Mouse (Mus musculus): ENCODE data around the gene Olfr718-ps1. TPM values are rescaled to one million over a fixed set of nuclear protein-coding genes. Genes with fewer than 3 reads are reported as not detected.
"Not testable (repeated sequence)": the region's sequence is repeated elsewhere in the genome, so short reads cannot be mapped to it uniquely, and the experiment has no call there.

Gene Olfr718-ps1
- 0.05 TPM in 2 replicates for polyA plus RNA-seq (2015; fragmentation: Nextera tagmentation; extraction: Ambion mirVana)

- no peaks in the 10 kb centered on the region for H3K4me1 ChIP-seq
- no peak within 1 kb of the TSS for H3K9ac ChIP-seq
- peaks cover 20% of the 10 kb centered on the region for H3K9me3 ChIP-seq
- no peak within 1 kb of the TSS for H3K4me3 ChIP-seq
- H3K4me2 ChIP-seq (replicated peaks) = no peak within 1 kb of the TSS
- H3K27me3 ChIP-seq = no peaks in the 10 kb centered on the region; the same call in 1 of the 2 replicates
- WGBS = 68% methylated on average over 3 of the region's 3 CpGs
- ATAC-seq (ENCODE audit: low FRiP score, low read depth) = no peak
- no peaks in the 10 kb centered on the region for H3K36me3 ChIP-seq
- H3K27ac ChIP-seq = no peak within 1 kb of the TSS
Observed at GRCm38 (mm10) chr5:143147481-143147880, at the start of gene Olfr718-ps1. Olfr718-ps1 (minus strand) TSS chr5:143147581.

- Histone ChIP-seq H3K4me1 (no peaks in the 10 kb centered on the region), H3K9me3 (no peaks in the 10 kb centered on the region), H3K36me3 (no peaks in the 10 kb centered on the region), H3K9ac (no peak overlapping the region), H3K27me3 (peaks cover 5% of the 10 kb centered on the region; the same call in 1 of the 2 replicates), H3K27ac (no peak overlapping the region), H3K4me3 (no peak overlapping the region), H3K4me2 (replicated peaks) (no peak overlapping the region)
- WGBS = 90% methylated on average over 4 of the region's 4 CpGs
- ATAC-seq (ENCODE audit: low FRiP score, low read depth) = no peak
Observed at GRCm38 (mm10) chr5:143196506-143196905, 49.1 kb upstream of the Olfr718-ps1 start.

GRCm38 (mm10) chr5:143195166-143195565, 47.8 kb upstream of the Olfr718-ps1 start:
- no peaks in the 10 kb centered on the region for H3K4me1 ChIP-seq
- no peaks in the 10 kb centered on the region for H3K36me3 ChIP-seq
- no peak overlapping the region for H3K9ac ChIP-seq
- H3K9me3 ChIP-seq = no peaks in the 10 kb centered on the region
- no peak overlapping the region for H3K4me2 ChIP-seq (replicated peaks)
- WGBS = 86% methylated on average over 2 of the region's 2 CpGs
- ATAC-seq (ENCODE audit: low FRiP score, low read depth) = no peak
- no peak overlapping the region for H3K27ac ChIP-seq
- H3K4me3 ChIP-seq = no peak overlapping the region
- H3K27me3 ChIP-seq = peaks cover 5% of the 10 kb centered on the region; the same call in 1 of the 2 replicates

GRCm38 (mm10) chr5:143194747-143195146, 47.4 kb upstream of the Olfr718-ps1 start:
- H3K27me3 ChIP-seq; ATAC-seq (ENCODE audit: low FRiP score, low read depth); H3K4me2 ChIP-seq (replicated peaks); H3K27ac ChIP-seq; H3K4me1 ChIP-seq; H3K4me3 ChIP-seq; H3K9ac ChIP-seq; H3K9me3 ChIP-seq; H3K36me3 ChIP-seq: not testable (repeated sequence)
- WGBS = 59% methylated on average over 8 of the region's 8 CpGs

- Histone ChIP-seq H3K4me3 (no peak overlapping the region), H3K27me3 (peaks cover 5% of the 10 kb centered on the region; the same call in 1 of the 2 replicates), H3K4me1 (no peaks in the 10 kb centered on the region), H3K27ac (no peak overlapping the region), H3K9me3 (no peaks in the 10 kb centered on the region), H3K4me2 (replicated peaks) (no peak overlapping the region), H3K36me3 (no peaks in the 10 kb centered on the region), H3K9ac (no peak overlapping the region)
- no peak for ATAC-seq (ENCODE audit: low FRiP score, low read depth)
- WGBS = 88% methylated on average over 8 of the region's 8 CpGs
Observed at GRCm38 (mm10) chr5:143192806-143193205, 45.4 kb upstream of the Olfr718-ps1 start.

GRCm38 (mm10) chr5:143188014-143188413, 40.6 kb upstream of the Olfr718-ps1 start:
- H3K27me3 ChIP-seq; H3K9me3 ChIP-seq; H3K9ac ChIP-seq; ATAC-seq (ENCODE audit: low FRiP score, low read depth); H3K4me1 ChIP-seq; H3K36me3 ChIP-seq; H3K4me3 ChIP-seq; H3K27ac ChIP-seq; H3K4me2 ChIP-seq (replicated peaks): not testable (repeated sequence)
- WGBS = 65% methylated on average over 1 of the region's 1 CpGs

GRCm38 (mm10) chr5:143180255-143181076, 33.1 kb upstream of the Olfr718-ps1 start, which contains the start of the genes Rbak and Spdye4b:
Rbak (minus strand) TSS chr5:143180775.
Spdye4b (plus strand) TSS chr5:143181017.
- Histone ChIP-seq H3K27ac (peak within 1 kb of the TSS; percentile 82), H3K9ac (peak within 1 kb of the TSS; percentile 96), H3K27me3 (no peaks in the 10 kb centered on the region; the same call in 1 of the 2 replicates), H3K36me3 (peaks cover 31% of the 10 kb centered on the region), H3K4me1 (peaks cover 13% of the 10 kb centered on the region), H3K9me3 (peaks cover 5% of the 10 kb centered on the region), H3K4me3 (peak within 1 kb of the TSS; percentile 93), H3K4me2 (replicated peaks) (peak within 1 kb of the TSS; percentile 87)
- WGBS = under 1% methylated on average over 58 of the region's 58 CpGs
- ATAC-seq (ENCODE audit: low FRiP score, low read depth) = peak; percentile 96

- Histone ChIP-seq H3K4me1 (peaks cover 13% of the 10 kb centered on the region), H3K9me3 (peaks cover 5% of the 10 kb centered on the region), H3K4me2 (replicated peaks) (peak overlapping the region; percentile 87), H3K9ac (peak overlapping the region; percentile 96), H3K36me3 (peaks cover 43% of the 10 kb centered on the region), H3K4me3 (peak overlapping the region; percentile 93), H3K27ac (no peak overlapping the region), H3K27me3 (no peaks in the 10 kb centered on the region; the same call in 1 of the 2 replicates)
- WGBS = 44% methylated on average over 6 of the region's 6 CpGs
- no peak for ATAC-seq (ENCODE audit: low FRiP score, low read depth)
Observed at GRCm38 (mm10) chr5:143179179-143179578, 31.8 kb upstream of the Olfr718-ps1 start.

- Histone ChIP-seq H3K4me2 (replicated peaks) (no peak overlapping the region), H3K27me3 (no peaks in the 10 kb centered on the region), H3K9me3 (peaks cover 16% of the 10 kb centered on the region), H3K27ac (no peak overlapping the region), H3K36me3 (peaks cover 59% of the 10 kb centered on the region), H3K9ac (no peak overlapping the region), H3K4me1 (peaks cover 13% of the 10 kb centered on the region), H3K4me3 (no peak overlapping the region)
- no peak for ATAC-seq (ENCODE audit: low FRiP score, low read depth)
- WGBS = 92% methylated on average over 3 of the region's 3 CpGs
Observed at GRCm38 (mm10) chr5:143177541-143178200, 30.3 kb upstream of the Olfr718-ps1 start.

- Histone ChIP-seq H3K4me1 (peaks cover 13% of the 10 kb centered on the region), H3K4me2 (replicated peaks) (no peak overlapping the region)
- 96% methylated on average over 4 of the region's 4 CpGs for WGBS
Observed at GRCm38 (mm10) chr5:143175970-143176369, 28.6 kb upstream of the Olfr718-ps1 start.

GRCm38 (mm10) chr5:143165508-143166070, 18.2 kb upstream of the Olfr718-ps1 start:
- H3K9me3 ChIP-seq = peaks cover 4% of the 10 kb centered on the region; the same call in 1 of the 2 replicates
- no peak overlapping the region for H3K27ac ChIP-seq
- WGBS = 17% methylated on average over 18 of the region's 18 CpGs
- no peaks in the 10 kb centered on the region for H3K4me1 ChIP-seq
- no peak for ATAC-seq (ENCODE audit: low FRiP score, low read depth)
- H3K4me2 ChIP-seq (replicated peaks) = peak overlapping the region; percentile 17; the same call in 1 of the 2 replicates
- H3K4me3 ChIP-seq = no peak overlapping the region
- H3K27me3 ChIP-seq = peaks cover 10% of the 10 kb centered on the region; the same call in 1 of the 2 replicates
- H3K9ac ChIP-seq = no peak overlapping the region
- H3K36me3 ChIP-seq = no peaks in the 10 kb centered on the region; the same call in 1 of the 2 replicates

More at GRCm38 (mm10) chr5:143175970-143176369, 28.6 kb upstream of the Olfr718-ps1 start:
- Histone ChIP-seq H3K36me3 (peaks cover 76% of the 10 kb centered on the region), H3K27ac (no peak overlapping the region), H3K9me3 (peaks cover 16% of the 10 kb centered on the region), H3K4me3 (no peak overlapping the region), H3K9ac (no peak overlapping the region), H3K27me3 (no peaks in the 10 kb centered on the region)
- ATAC-seq (ENCODE audit: low FRiP score, low read depth) = no peak

GRCm38 (mm10) chr5:143155534-143155933, 8.2 kb upstream of the Olfr718-ps1 start:
- Histone ChIP-seq H3K27me3 (peaks cover 57% of the 10 kb centered on the region), H3K27ac (no peak overlapping the region), H3K4me2 (replicated peaks) (no peak overlapping the region), H3K9me3 (peaks cover 17% of the 10 kb centered on the region), H3K4me3 (no peak overlapping the region), H3K4me1 (no peaks in the 10 kb centered on the region), H3K36me3 (no peaks in the 10 kb centered on the region), H3K9ac (no peak overlapping the region)
- WGBS = 89% methylated on average over 3 of the region's 3 CpGs
- ATAC-seq (ENCODE audit: low FRiP score, low read depth) = no peak
